In genomic region chr14:31800446-31800845, GRCm38 (mm10) we compare ENCODE assay signal across 15 mouse cellular contexts.
"Had no signal": no experiment of that assay in that cellular context is flagged by ENCODE, and none has a peak within 500 bp of the region (broad histone marks: within the 10 kb centered on the region; RNA-seq: fewer than 3 reads in every experiment).

No protein-coding gene starts in this region.

- H3K4me1 ChIP-seq: neural tube, embryonic 13.5 days; stomach, embryonic 15.5 days had no signal

- H3K4me2 ChIP-seq: neural tube, embryonic 13.5 days; neural tube, embryonic 15.5 days; stomach, embryonic 15.5 days had no signal

- H3K27me3 ChIP-seq: neural tube, embryonic 13.5 days; neural tube, embryonic 15.5 days; stomach, embryonic 15.5 days had no signal

- DNase-seq: retina, postnatal 1 day; right cerebral cortex, adult 18-20 months; right cerebral cortex, postnatal 14 days; right cerebral cortex, postnatal 25 days; right cerebral cortex, postnatal 4 days; spleen, adult 18-20 months; thymus, adult 18-20 months; thymus, adult 2 months; thymus, postnatal 14 days; thymus, postnatal 36 days; thymus, postnatal 4 days had no signal

- H3K9me3 ChIP-seq: neural tube, embryonic 13.5 days; neural tube, embryonic 15.5 days; stomach, embryonic 15.5 days had no signal

- H3K9ac ChIP-seq: neural tube, embryonic 13.5 days; neural tube, embryonic 15.5 days; stomach, embryonic 15.5 days had no signal

- H3K4me3 ChIP-seq: neural tube, embryonic 13.5 days; neural tube, embryonic 15.5 days; stomach, embryonic 15.5 days had no signal

- H3K36me3 ChIP-seq: neural tube, embryonic 13.5 days; neural tube, embryonic 15.5 days; stomach, embryonic 15.5 days had no signal

- H3K27ac ChIP-seq: neural tube, embryonic 13.5 days; neural tube, embryonic 15.5 days; stomach, embryonic 15.5 days; stomach, postnatal 0 days had no signal
